Mouse (Mus musculus): ENCODE measurements around the gene Glis3. TPM values are rescaled to one million over a fixed set of nuclear protein-coding genes. Genes with fewer than 3 reads are reported as not detected.

Gene Glis3
- polyA plus RNA-seq, 2 experiments, result 0.08 to 0.14 TPM

DNA sequence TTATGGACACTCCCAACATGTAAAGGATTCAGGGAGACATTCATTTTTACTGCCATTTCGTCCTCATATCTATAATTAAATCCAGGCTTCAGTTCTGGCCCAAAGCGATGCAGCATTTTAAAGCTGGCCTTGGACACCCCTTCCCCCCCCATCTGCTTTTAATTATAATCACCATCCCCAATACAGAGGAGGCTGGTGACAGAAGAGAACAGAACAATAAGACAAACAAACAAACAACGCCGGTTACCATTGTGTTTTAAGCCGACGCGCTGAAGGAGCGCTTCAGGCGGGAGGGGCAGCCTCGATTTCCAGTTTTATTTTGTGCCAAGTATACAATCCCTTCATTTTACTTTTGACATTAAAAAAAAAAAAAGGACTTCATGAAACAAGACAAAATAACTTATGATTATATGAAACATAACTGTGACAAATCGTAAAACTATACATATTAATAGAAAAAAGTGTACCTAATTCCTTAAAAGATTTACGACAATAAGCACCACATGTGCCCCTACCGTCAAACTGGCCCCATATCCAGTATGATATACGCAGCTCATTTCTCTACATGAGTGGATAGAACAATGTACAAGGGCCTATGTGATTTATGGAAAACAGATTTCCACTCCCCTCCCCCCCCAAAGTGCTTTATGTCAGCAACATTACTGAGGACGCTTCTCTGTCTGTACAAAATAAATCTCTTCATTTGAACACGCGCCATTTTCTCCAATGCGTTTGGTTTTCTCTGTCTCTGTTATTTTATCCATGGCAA lies 420.8 kb downstream of the Glis3 start:
- 78% methylated on average over 18 of the region's 18 CpGs for WGBS (ENCODE audit: insufficient replicate concordance)
- Histone ChIP-seq H3K4me2 (ENCODE audit: low read depth) (no peak overlapping the region), H3K9me3 (ENCODE audit: control insufficient read depth, low read length) (no peaks in the 10 kb centered on the region), H3K36me3 (replicated peaks; ENCODE audit: control insufficient read depth, insufficient read depth, low read depth) (no peaks in the 10 kb centered on the region), H3K4me3 (ENCODE audit: insufficient read depth in 1 of 2, low read depth in 2 of 2, low read length in 2 of 2) (no peak overlapping the region), H3K27me3 (ENCODE audit: control insufficient read depth, insufficient read depth, low read length) (no peaks in the 10 kb centered on the region), H3K9ac (replicated peaks) (no peak overlapping the region), H3K4me1 (replicated peaks; ENCODE audit: control insufficient read depth in 2 of 2, insufficient read depth in 2 of 2, low read length in 1 of 2) (no peaks in the 10 kb centered on the region), H3K27ac (no peak overlapping the region)
- TF ChIP-seq EP300 (IDR thresholded peaks at IDR 0.05; ENCODE audit: low read depth) (no peak), CTCF (IDR thresholded peaks at IDR 0.05; ENCODE audit: low read depth) (no peak)
- no peak for ATAC-seq (ENCODE audit: insufficient read depth)
- DNase-seq (ENCODE audit: low read depth in 3 of 3, low spot score in 3 of 3), result no peak

- Histone ChIP-seq H3K4me2 (ENCODE audit: low read depth) (no peak overlapping the region), H3K4me1 (replicated peaks; ENCODE audit: control insufficient read depth in 2 of 2, insufficient read depth in 2 of 2, low read length in 1 of 2) (no peaks in the 10 kb centered on the region), H3K4me3 (ENCODE audit: insufficient read depth in 1 of 2, low read depth in 2 of 2, low read length in 2 of 2) (no peak overlapping the region), H3K9me3 (ENCODE audit: control insufficient read depth, low read length) (no peaks in the 10 kb centered on the region), H3K36me3 (replicated peaks; ENCODE audit: control insufficient read depth, insufficient read depth, low read depth) (no peaks in the 10 kb centered on the region), H3K27me3 (ENCODE audit: control insufficient read depth, insufficient read depth, low read length) (no peaks in the 10 kb centered on the region), H3K9ac (replicated peaks) (no peak overlapping the region), H3K27ac (no peak overlapping the region)
- no peak for TF ChIP-seq EP300 (IDR thresholded peaks at IDR 0.05; ENCODE audit: low read depth)
- WGBS (ENCODE audit: insufficient replicate concordance), result 53% methylated on average over 3 of the region's 3 CpGs
- no peak for ATAC-seq (ENCODE audit: insufficient read depth)
- no peak for DNase-seq (ENCODE audit: low read depth in 3 of 3, low spot score in 3 of 3)
These were observed 421.4 kb downstream of the Glis3 start for GRCm38 (mm10) chr19:28258480-28258879.

DNA sequence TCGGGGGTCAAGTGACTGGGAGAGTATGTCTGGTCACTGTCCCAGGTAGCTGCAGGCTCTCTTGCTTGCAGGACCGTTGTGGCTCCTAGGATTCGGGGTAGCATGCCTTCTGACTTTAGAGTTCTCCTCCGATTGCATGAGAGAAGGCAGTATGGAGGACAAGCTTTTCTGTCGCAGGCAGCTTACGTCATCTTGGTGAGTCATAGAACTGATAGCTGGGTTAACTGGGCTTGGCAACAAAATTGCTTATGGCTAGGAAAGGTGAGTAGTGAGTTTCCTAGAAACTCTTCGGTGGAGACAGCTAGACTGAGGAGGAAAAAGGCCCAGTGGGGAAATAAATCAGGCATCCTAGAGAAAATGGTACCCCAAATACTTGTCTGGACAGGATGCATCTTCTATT lies 432.5 kb downstream of the Glis3 start:
- Histone ChIP-seq H3K9me3 (ENCODE audit: control insufficient read depth, low read length) (no peaks in the 10 kb centered on the region), H3K36me3 (replicated peaks; ENCODE audit: control insufficient read depth, insufficient read depth, low read depth) (no peaks in the 10 kb centered on the region), H3K27me3 (ENCODE audit: control insufficient read depth, insufficient read depth, low read length) (no peaks in the 10 kb centered on the region), H3K27ac (no peak overlapping the region), H3K4me2 (ENCODE audit: low read depth) (no peak overlapping the region), H3K4me1 (replicated peaks; ENCODE audit: control insufficient read depth in 2 of 2, insufficient read depth in 2 of 2, low read length in 1 of 2) (no peaks in the 10 kb centered on the region), H3K4me3 (ENCODE audit: insufficient read depth in 1 of 2, low read depth in 2 of 2, low read length in 2 of 2) (no peak overlapping the region), H3K9ac (replicated peaks) (no peak overlapping the region)
- WGBS (ENCODE audit: insufficient replicate concordance), result 73% methylated on average over 7 of the region's 7 CpGs
- ATAC-seq (ENCODE audit: insufficient read depth) (no peak), DNase-seq (ENCODE audit: low read depth in 3 of 3, low spot score in 3 of 3) (no peak)
- no peak for TF ChIP-seq EP300 (IDR thresholded peaks at IDR 0.05; ENCODE audit: low read depth)
- TF ChIP-seq CTCF (IDR thresholded peaks at IDR 0.05; ENCODE audit: low read depth), result no peak

DNA sequence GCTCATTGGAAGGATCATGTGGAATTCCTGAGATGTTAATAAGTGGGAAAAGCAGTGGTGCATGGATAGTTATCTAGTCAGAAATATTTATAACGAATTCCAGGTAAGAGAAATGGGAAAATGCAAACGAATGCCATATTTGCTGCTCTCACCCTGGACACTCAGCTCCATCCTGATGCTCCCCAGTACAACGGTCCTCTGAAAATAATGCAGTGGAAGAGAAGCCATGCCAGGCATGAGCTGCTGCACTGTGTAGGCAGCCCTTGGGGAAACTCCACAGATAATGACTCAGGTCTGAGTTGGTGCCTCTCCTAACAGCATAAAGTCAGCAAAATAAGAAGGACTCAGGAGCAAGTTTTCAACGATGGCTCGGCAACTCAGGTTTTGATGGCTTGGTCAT lies 433.7 kb downstream of the Glis3 start:
- ATAC-seq (ENCODE audit: insufficient read depth), result no peak
- no peaks in the 10 kb centered on the region for H3K36me3 ChIP-seq (replicated peaks; ENCODE audit: control insufficient read depth, insufficient read depth, low read depth)
- no peaks in the 10 kb centered on the region for H3K4me1 ChIP-seq (replicated peaks; ENCODE audit: control insufficient read depth in 2 of 2, insufficient read depth in 2 of 2, low read length in 1 of 2)
- H3K9ac ChIP-seq (replicated peaks), result no peak overlapping the region
- TF ChIP-seq CTCF (IDR thresholded peaks at IDR 0.05; ENCODE audit: low read depth), result no peak
- TF ChIP-seq EP300 (IDR thresholded peaks at IDR 0.05; ENCODE audit: low read depth), result no peak
- H3K4me2 ChIP-seq (ENCODE audit: low read depth), result no peak overlapping the region
- H3K9me3 ChIP-seq (ENCODE audit: control insufficient read depth, low read length), result no peaks in the 10 kb centered on the region
- 57% methylated on average over 5 of the region's 5 CpGs for WGBS (ENCODE audit: insufficient replicate concordance)
- DNase-seq (ENCODE audit: low read depth in 3 of 3, low spot score in 3 of 3), result no peak
- no peak overlapping the region for H3K27ac ChIP-seq
- H3K27me3 ChIP-seq (ENCODE audit: control insufficient read depth, insufficient read depth, low read length), result no peaks in the 10 kb centered on the region
- no peak overlapping the region for H3K4me3 ChIP-seq (ENCODE audit: insufficient read depth in 1 of 2, low read depth in 2 of 2, low read length in 2 of 2)

DNA sequence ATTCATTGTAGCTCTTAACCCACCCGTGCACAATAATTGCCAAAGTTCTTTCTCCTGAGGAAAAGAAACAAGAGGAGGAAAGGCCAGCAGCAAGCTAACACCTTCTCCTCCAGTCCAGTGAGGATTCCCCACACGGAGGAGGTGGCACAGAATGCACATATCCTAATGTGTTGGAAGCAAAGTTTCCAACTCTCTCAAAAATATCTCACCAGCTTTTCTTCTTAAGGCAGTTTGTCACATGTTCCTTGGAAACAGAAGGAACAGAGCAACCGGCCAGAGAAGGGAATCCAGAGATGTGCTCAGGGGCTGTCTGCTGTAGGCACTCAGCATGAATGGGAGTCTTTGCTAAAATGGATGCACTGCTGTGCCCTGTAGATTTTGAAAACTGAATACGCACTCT lies 441.8 kb downstream of the Glis3 start:
- H3K27me3 ChIP-seq (ENCODE audit: control insufficient read depth, insufficient read depth, low read length), result no peaks in the 10 kb centered on the region
- TF ChIP-seq CTCF (IDR thresholded peaks at IDR 0.05; ENCODE audit: low read depth) (no peak), EP300 (IDR thresholded peaks at IDR 0.05; ENCODE audit: low read depth) (no peak)
- no peak overlapping the region for H3K4me3 ChIP-seq (ENCODE audit: insufficient read depth in 1 of 2, low read depth in 2 of 2, low read length in 2 of 2)
- no peak overlapping the region for H3K27ac ChIP-seq
- H3K4me1 ChIP-seq (replicated peaks; ENCODE audit: control insufficient read depth in 2 of 2, insufficient read depth in 2 of 2, low read length in 1 of 2), result no peaks in the 10 kb centered on the region
- no peaks in the 10 kb centered on the region for H3K9me3 ChIP-seq (ENCODE audit: control insufficient read depth, low read length)
- DNase-seq (ENCODE audit: low read depth in 3 of 3, low spot score in 3 of 3) (no peak), ATAC-seq (ENCODE audit: insufficient read depth) (no peak)
- H3K36me3 ChIP-seq (replicated peaks; ENCODE audit: control insufficient read depth, insufficient read depth, low read depth), result no peaks in the 10 kb centered on the region
- 52% methylated on average over 4 of the region's 4 CpGs for WGBS (ENCODE audit: insufficient replicate concordance)
- H3K4me2 ChIP-seq (ENCODE audit: low read depth), result no peak overlapping the region
- no peak overlapping the region for H3K9ac ChIP-seq (replicated peaks)

Data from liver, embryonic 14.5 days (tissue).